Mouse (Mus musculus) CD4-positive, CD25-positive, alpha-beta regulatory T cell, adult 9 weeks (primary cell): ENCODE measurements around the gene Tspan15. TPM values are rescaled to one million over a fixed set of nuclear protein-coding genes. Genes with fewer than 3 reads are reported as not detected.

Experiments used
- polyA plus RNA-seq: library from polyadenylated mRNA; unstranded; fragments of 100-300 nt; shearing (Covaris generic); gene quantifications from one replicate; pipeline ENCODE4 v1.2.1, GENCODE M21; 2017

Tspan15 gene
- polyA plus RNA-seq: 0.42 TPM

DNA sequence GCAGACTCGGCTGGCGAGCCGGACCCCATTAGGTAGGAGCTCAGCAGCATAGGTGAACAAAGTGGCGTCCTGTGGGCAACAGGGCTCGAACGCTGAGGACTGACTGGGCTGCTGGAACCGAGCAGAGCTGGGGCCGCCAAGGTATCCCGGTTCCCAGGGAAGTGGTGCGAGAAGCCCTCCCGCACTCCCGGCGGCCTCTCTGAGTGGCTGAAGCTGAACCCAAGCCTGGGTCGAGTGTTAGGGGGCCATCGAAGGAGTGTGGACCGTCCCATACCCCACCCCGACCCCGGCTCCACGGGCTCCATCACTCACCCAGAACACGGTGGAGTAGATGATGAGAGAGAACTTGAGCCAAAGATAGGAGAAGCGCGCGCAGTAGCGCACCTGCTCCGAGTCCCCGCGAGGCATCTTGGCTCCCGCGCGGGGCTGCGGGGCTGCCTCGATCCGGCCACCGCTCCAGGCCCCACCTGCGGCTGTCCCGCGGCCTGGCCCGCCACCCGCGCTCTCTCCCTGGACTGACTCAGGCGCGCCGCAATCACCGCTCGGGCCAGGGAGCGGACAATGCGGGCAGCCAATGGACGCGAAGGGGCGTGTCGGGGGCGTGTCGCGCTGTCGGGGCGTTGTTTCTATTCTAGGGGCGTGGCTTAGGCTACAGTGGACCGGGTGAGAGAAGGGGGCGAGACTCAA lies at the start of gene Tspan15:
Gene Tspan15, minus strand, starts transcription at position 544 of the 687 bp plus-strand sequence.

DNA sequence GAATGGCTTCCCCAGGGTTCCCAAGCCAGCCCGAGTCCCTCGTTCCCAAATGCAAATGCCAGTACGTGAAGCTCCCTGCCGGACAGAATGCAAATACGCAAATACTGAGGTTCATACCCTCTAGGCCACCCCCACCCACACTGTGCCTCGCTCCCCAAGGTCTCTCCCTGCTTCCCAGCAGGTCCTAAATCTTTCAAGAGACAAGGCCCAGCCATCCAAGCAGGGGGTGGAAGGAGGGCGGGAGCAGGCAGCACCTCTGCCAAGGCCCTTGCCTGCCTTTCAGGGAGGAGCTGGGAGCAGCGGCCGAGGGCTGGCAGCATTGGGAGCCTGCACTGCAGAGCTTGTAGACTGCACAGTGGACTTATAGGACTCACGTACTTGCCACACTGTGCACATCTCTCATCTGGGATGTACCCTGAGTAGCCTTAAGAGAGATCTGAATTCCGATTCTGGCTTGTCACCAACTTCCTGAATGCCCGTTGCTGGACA lies 21.0 kb upstream of the Tspan15 start, which contains the start of gene Tacr2:
Gene Tacr2, plus strand, starts transcription at position 439 of the 489 bp plus-strand sequence.

DNA sequence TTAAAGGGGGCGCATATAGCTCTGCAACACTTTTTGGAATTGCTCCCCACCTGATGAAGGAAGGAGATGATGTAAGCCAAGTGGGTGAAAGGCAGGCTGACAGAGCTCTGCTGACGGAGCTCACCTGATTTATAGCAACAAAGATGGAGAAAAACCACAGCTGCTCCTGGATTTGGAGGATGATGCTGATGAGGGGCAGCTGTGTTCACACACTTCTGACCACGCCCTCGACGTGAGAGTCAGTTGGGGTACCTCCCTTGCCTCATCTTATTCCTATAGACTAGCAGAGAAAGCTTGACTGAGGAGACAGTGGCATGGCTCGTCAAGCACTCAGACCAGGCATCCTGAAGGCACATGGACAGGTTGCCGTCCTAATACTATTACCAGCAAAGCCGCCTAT lies 87.2 kb downstream of the Tspan15 start, which contains the start of gene Fam241b:
Gene Fam241b, minus strand, starts transcription at position 101 of the 400 bp plus-strand sequence.

Other genes with a start within 250 kb of the Tspan15 start
- not detected for gene Neurog3, start 98.2 kb downstream of the Tspan15 start, polyA plus RNA-seq
- 10.4 TPM for gene Fam241b, start 87.3 kb downstream of the Tspan15 start, polyA plus RNA-seq
- not detected for gene Tacr2, start 21.2 kb upstream of the Tspan15 start, polyA plus RNA-seq
- 172 TPM for gene Hk1, start 148.7 kb upstream of the Tspan15 start, polyA plus RNA-seq
- not detected for gene Hkdc1, start 191.2 kb upstream of the Tspan15 start, polyA plus RNA-seq
- 0.16 TPM for gene 4930507D05Rik, start 218.2 kb upstream of the Tspan15 start, polyA plus RNA-seq
- 18.5 TPM for gene Supv3l1, start 218.5 kb upstream of the Tspan15 start, polyA plus RNA-seq